In genomic region chr16:13454026-13454600, GRCm38 (mm10) we compare ENCODE assay signal across 18 mouse cellular contexts.
DNase-seq lines count a peak whose midpoint lies in the region; ATAC-seq and TF ChIP-seq lines count a peak whose summit lies in the region.
"Had no signal": no experiment of that assay in that cellular context is flagged by ENCODE, and none has a peak within 500 bp of the region (broad histone marks: within the 10 kb centered on the region; RNA-seq: fewer than 3 reads in every experiment).

No protein-coding gene starts in this region.

- H3K27ac ChIP-seq in forebrain, embryonic 10.5 days: no peak overlapping the region
- no peak overlapping the region for H3K27ac ChIP-seq in forebrain, embryonic 16.5 days (ENCODE audit: low read length)
- H3K27ac ChIP-seq in forebrain, embryonic 12.5 days: no peak overlapping the region
- no peak overlapping the region for H3K27ac ChIP-seq in midbrain, embryonic 13.5 days
- H3K27ac ChIP-seq: hindbrain, embryonic 12.5 days; liver, embryonic 14.5 days had no signal

- no peak for TF ChIP-seq CTCF in E14TG2a.4 (conservative IDR thresholded peaks at IDR 0.05; ENCODE audit: low read length)

- no peak overlapping the region for H3K4me2 ChIP-seq in forebrain, embryonic 16.5 days (ENCODE audit: low read length)
- no peak overlapping the region for H3K4me2 ChIP-seq in forebrain, embryonic 12.5 days
- H3K4me2 ChIP-seq in midbrain, embryonic 13.5 days (replicated peaks): no peak overlapping the region
- H3K4me2 ChIP-seq: hindbrain, embryonic 12.5 days had no signal

- no peak overlapping the region for H3K9ac ChIP-seq in forebrain, embryonic 16.5 days (replicated peaks; ENCODE audit: low read depth, low read length)
- 0 out of 2 replicates have a peak overlapping the region, but pooled peaks have one; percentile 12 for H3K9ac ChIP-seq in forebrain, embryonic 12.5 days
- H3K9ac ChIP-seq in midbrain, embryonic 13.5 days (replicated peaks): no peak overlapping the region
- H3K9ac ChIP-seq: hindbrain, embryonic 12.5 days; liver, embryonic 14.5 days had no signal

- peaks cover 91% of the 10 kb centered on the region for H3K27me3 ChIP-seq in forebrain, embryonic 10.5 days (ENCODE audit: poor library complexity, severe bottlenecking)
- H3K27me3 ChIP-seq in forebrain, embryonic 16.5 days (replicated peaks; ENCODE audit: control insufficient read depth, insufficient read depth, low read length): peaks cover 47% of the 10 kb centered on the region
- peaks cover 60% of the 10 kb centered on the region for H3K27me3 ChIP-seq in E14TG2a.4 (ENCODE audit: insufficient read depth, low read length)
- H3K27me3 ChIP-seq in forebrain, embryonic 12.5 days: peaks cover 83% of the 10 kb centered on the region
- H3K27me3 ChIP-seq in midbrain, embryonic 13.5 days: peaks cover 32% of the 10 kb centered on the region

- WGBS in forebrain, embryonic 10.5 days: 6% methylated on average over 10 of the region's 10 CpGs
- 8% methylated on average over 10 of the region's 10 CpGs for WGBS in forebrain, embryonic 16.5 days
- 2% methylated on average over 10 of the region's 10 CpGs for WGBS in forebrain, embryonic 12.5 days
- whole genome bisulfite sequencing in midbrain, embryonic 13.5 days: 3% methylated on average over 10 of the region's 10 CpGs

- no peaks in the 10 kb centered on the region for H3K36me3 ChIP-seq in forebrain, embryonic 10.5 days (replicated peaks)
- H3K36me3 ChIP-seq in forebrain, embryonic 16.5 days (ENCODE audit: control insufficient read depth, insufficient read depth): no peaks in the 10 kb centered on the region
- no peaks in the 10 kb centered on the region for H3K36me3 ChIP-seq in E14TG2a.4 (ENCODE audit: insufficient read depth, low read length)
- H3K36me3 ChIP-seq in forebrain, embryonic 12.5 days (replicated peaks): no peaks in the 10 kb centered on the region
- no peaks in the 10 kb centered on the region for H3K36me3 ChIP-seq in midbrain, embryonic 13.5 days
- H3K36me3 ChIP-seq: hindbrain, embryonic 12.5 days had no signal

- peak; percentile 53 for DNase-seq in forebrain, embryonic 10.5 days (ENCODE audit: extremely low spot score, low spot score)
- DNase-seq in ovary, adult 18-20 months (ENCODE audit: low spot score): no peak
- DNase-seq in natural killer cell, adult 2 months (ENCODE audit: low spot score in 2 of 2): no peak
- DNase-seq in neural tube, embryonic 10.5 days (ENCODE audit: extremely low spot score, low spot score): no peak
- DNase-seq: adrenal gland, postnatal 10 days; cerebellum, adult 18-20 months; gastrocnemius, postnatal 14 days; left cerebral cortex, postnatal 4 days; lung, postnatal 10 days; right cerebral cortex, postnatal 25 days; thymus, postnatal 14 days had no signal

- no peaks in the 10 kb centered on the region for H3K9me3 ChIP-seq in forebrain, embryonic 10.5 days
- no peaks in the 10 kb centered on the region for H3K9me3 ChIP-seq in forebrain, embryonic 16.5 days (ENCODE audit: control insufficient read depth, low read length)
- no peaks in the 10 kb centered on the region for H3K9me3 ChIP-seq in E14TG2a.4 (ENCODE audit: low read length)
- no peaks in the 10 kb centered on the region for H3K9me3 ChIP-seq in forebrain, embryonic 12.5 days
- H3K9me3 ChIP-seq in midbrain, embryonic 13.5 days: no peaks in the 10 kb centered on the region
- H3K9me3 ChIP-seq: hindbrain, embryonic 12.5 days had no signal

- H3K4me1 ChIP-seq in forebrain, embryonic 10.5 days: peaks cover 53% of the 10 kb centered on the region
- H3K4me1 ChIP-seq in forebrain, embryonic 16.5 days (replicated peaks; ENCODE audit: control insufficient read depth, insufficient read depth, low read length): peaks cover 26% of the 10 kb centered on the region
- H3K4me1 ChIP-seq in E14TG2a.4 (replicated peaks; ENCODE audit: low read depth, low read length): peaks cover 26% of the 10 kb centered on the region
- H3K4me1 ChIP-seq in forebrain, embryonic 12.5 days: peaks cover 36% of the 10 kb centered on the region
- H3K4me1 ChIP-seq in midbrain, embryonic 13.5 days (replicated peaks): peaks cover 46% of the 10 kb centered on the region

- ATAC-seq in forebrain, embryonic 16.5 days: no peak; the same call in 1 of the 2 replicates
- peak; percentile 68 for ATAC-seq in forebrain, embryonic 12.5 days (ENCODE audit: low FRiP score)
- peak; percentile 47 for ATAC-seq in midbrain, embryonic 13.5 days
- ATAC-seq: inflammation-experienced regulatory T-cells, adult 6 months had no signal

- no peak overlapping the region; the same call in 1 of the 2 replicates for H3K4me3 ChIP-seq in forebrain, embryonic 10.5 days
- no peak overlapping the region for H3K4me3 ChIP-seq in forebrain, embryonic 16.5 days (replicated peaks; ENCODE audit: low read length)
- peak overlapping the region; percentile 37; the same call in 1 of the 2 replicates for H3K4me3 ChIP-seq in E14TG2a.4 (replicated peaks; ENCODE audit: low read length)
- no peak overlapping the region for H3K4me3 ChIP-seq in forebrain, embryonic 12.5 days (replicated peaks)
- H3K4me3 ChIP-seq in midbrain, embryonic 13.5 days (replicated peaks): no peak overlapping the region
- H3K4me3 ChIP-seq: hindbrain, embryonic 12.5 days had no signal
